Mouse (Mus musculus) monocyte, adult 59 days (primary cell): ENCODE results near the gene Ifi203. TPM values are rescaled to one million over a fixed set of nuclear protein-coding genes. Genes with fewer than 3 reads are reported as not detected.

Source experiments
- total RNA-seq, 2 experiments: library from RNA; stranded (reverse); gene quantifications; one replicate each; pipeline ENCODE4 v1.2.4; 2023

Ifi203 gene
- 100 to 1,000 TPM in 1 of 2 experiments, 10 to 100 TPM in 1; 98.7 to 125 TPM for total RNA-seq

GRCm38 (mm10) chr1:173941924-173942779 lies at the start of gene Ifi203, which contains the start of gene Mndal:
Gene Ifi203 (minus strand): TSS chr1:173942672.
Gene Mndal (minus strand): TSS chr1:173942491.

GRCm38 (mm10) chr1:173982694-173983305 lies 40.3 kb upstream of the Ifi203 start, which contains the start of gene Ifi202b:
Gene Ifi202b (minus strand): TSS chr1:173982744.

GRCm38 (mm10) chr1:173912548-173913255 lies 29.8 kb downstream of the Ifi203 start, which contains the start of gene Ifi211:
Gene Ifi211 (minus strand): TSS chr1:173913046.

Other genes starting within 250 kb of the Ifi203 start
- gene Ifi207, start 200.9 kb downstream of the Ifi203 start, total RNA-seq: 100 to 1,000 TPM; 135 to 176 TPM
- gene Ifi204, start 175.7 kb downstream of the Ifi203 start, total RNA-seq: 100 to 1,000 TPM; 129 to 171 TPM
- 10 to 100 TPM; 44.9 to 61.2 TPM for gene Ifi211, start 29.6 kb downstream of the Ifi203 start, total RNA-seq
- gene Mndal, start 181 bp downstream of the Ifi203 start, total RNA-seq: 100 to 1,000 TPM; 164 to 195 TPM
- not detected for gene Ifi202b, start 40.1 kb upstream of the Ifi203 start, total RNA-seq
- 10 to 100 TPM; 39.0 to 47.5 TPM for gene Ifi205, start 89.1 kb upstream of the Ifi203 start, total RNA-seq
- under 1 TPM in 1 of 2 experiments, not detected in 1; 0.39 TPM for gene Olfr433, start 98.0 kb upstream of the Ifi203 start, total RNA-seq
- gene Olfr432, start 106.5 kb upstream of the Ifi203 start, total RNA-seq: not detected
- not detected for gene Olfr430, start 123.9 kb upstream of the Ifi203 start, total RNA-seq
- not detected for gene Olfr429, start 141.7 kb upstream of the Ifi203 start, total RNA-seq
- gene Olfr427, start 154.2 kb upstream of the Ifi203 start, total RNA-seq: not detected
- not detected for gene Olfr231, start 178.5 kb upstream of the Ifi203 start, total RNA-seq
- gene Olfr424, start 188.8 kb upstream of the Ifi203 start, total RNA-seq: not detected
- not detected for gene Olfr420, start 213.0 kb upstream of the Ifi203 start, total RNA-seq
- under 1 TPM in 1 of 2 experiments, not detected in 1; 0.13 TPM for gene Spta1, start 230.1 kb upstream of the Ifi203 start, total RNA-seq